Mouse (Mus musculus) olfactory bulb, adult 2 months (tissue): ENCODE results near the gene Suds3.

Source experiments
- CTCF ChIP-seq: fragments of 200-500 bp; IDR thresholded peaks from 2 replicates; pipeline ENCODE4 v1.5.1; 2012; ENCODE audit warnings: low read depth, mild to moderate bottlenecking, low read length, moderate library complexity; ENCODE audit not compliant: insufficient read depth
- POLR2A ChIP-seq: fragments of 200-500 bp; IDR thresholded peaks from 2 replicates; pipeline ENCODE4 v1.6.1; 2012; ENCODE audit warnings: mild to moderate bottlenecking, low read depth, low read length, moderate library complexity; ENCODE audit not compliant: insufficient read depth

- TF ChIP-seq CTCF (no peak), POLR2A (no peak)
These were observed 18.4 kb upstream of the Suds3 start for GRCm38 (mm10) chr5:117134066-117134888.
